Mouse (Mus musculus): ENCODE results near the gene Mpped1.

Mpped1 gene

DNA sequence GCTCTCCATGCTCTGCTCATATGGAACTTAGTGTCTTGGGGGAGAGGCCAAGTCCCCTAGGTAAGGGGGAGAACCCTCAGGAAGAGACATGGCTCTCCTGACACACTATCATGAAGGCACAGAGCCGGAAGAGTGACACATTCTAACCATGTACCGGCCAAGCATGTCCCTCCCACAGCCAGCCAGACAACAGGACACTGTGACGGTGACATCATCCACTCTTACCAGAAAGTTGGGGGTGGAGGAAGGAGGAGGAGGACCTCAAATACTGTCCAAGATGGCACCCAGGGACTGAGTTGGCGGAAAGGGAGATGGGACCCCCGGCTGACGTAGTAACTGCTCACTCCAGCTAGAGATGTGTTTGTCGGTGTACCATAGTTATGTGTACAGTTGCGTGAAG, 104.6 kb downstream of the Mpped1 start:
- no peak for DNase-seq (ENCODE audit: low read depth)

DNA sequence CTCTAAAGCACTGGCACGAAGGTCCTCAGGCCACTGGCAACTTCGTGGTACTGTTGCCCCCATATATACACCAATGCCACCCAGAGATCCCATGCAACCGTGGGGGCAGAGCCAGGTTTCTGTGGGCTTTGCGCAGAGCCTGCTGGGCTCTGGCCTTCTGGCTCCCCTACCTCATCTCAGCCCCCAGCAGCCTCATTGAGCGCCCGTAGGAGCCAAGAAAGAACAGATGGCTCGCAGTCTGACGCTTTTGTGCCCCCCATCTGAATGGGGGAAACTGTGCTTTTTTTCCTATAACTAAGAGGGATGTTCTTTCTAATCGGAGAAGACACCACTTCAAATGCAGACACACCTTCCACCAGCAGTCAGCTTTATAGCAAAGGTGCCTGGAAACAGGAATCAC, 105.0 kb downstream of the Mpped1 start:
- DNase-seq (ENCODE audit: low read depth): no peak

DNA sequence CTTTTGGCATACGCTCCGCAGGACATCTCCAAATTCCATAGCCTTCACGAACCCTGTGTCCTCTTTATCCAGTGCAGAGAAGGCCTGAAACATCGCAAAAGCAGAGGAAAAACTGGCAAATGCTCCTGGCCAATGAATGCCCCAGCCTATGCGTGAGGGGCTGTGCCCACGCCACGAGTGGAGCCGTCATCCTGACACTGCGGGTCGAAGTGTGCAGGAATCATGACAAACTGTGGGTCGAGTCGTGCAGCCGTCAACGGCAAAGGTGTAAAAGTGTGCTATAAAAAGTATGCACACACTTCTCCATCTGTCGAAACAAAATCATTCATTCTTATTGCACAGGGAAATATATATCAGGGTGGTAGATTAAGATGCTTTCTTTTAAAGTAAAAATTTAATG, 113.6 kb downstream of the Mpped1 start:
- no peak for DNase-seq (ENCODE audit: low read depth)

DNA sequence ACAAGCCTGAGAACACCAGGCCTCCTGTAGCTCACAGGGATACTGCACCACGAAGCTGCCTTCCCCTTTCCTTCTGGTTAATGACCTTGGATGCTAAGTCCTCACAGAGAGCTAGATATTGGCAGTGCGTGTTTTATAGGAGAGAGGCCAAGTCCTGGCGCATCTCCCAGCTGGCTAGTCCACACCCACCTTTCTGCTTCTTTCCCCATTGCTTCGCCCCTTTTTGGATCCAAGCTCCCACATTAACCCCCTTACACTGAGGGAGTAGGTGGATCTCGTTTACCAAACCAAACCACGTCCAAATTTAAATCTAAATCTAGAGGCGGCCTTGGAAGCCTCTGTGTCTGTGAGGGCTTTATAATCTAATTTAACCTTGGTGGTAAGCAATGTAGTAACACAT, 115.0 kb downstream of the Mpped1 start:
- no peak for DNase-seq (ENCODE audit: low read depth)

DNA sequence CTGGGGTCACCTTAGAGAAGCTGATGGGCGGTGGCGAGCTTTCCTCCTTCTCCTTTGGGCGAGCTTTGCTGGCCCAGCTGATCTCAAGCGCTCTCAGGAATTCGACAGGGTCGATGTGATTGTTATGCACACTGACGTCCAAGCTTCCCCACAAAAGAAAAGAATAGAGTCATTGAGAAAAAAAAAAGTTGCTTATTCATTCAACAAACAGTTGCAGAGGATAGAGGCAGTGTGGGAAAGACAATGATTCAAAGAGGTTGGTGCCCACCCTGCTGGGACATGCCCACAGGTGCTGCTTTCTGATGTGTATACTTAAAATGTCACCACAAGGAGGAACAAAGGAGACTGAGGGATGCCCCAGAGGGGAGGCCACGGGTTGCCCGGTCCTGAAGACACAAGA, 116.7 kb downstream of the Mpped1 start:
- no peak for DNase-seq (ENCODE audit: low read depth)

DNA sequence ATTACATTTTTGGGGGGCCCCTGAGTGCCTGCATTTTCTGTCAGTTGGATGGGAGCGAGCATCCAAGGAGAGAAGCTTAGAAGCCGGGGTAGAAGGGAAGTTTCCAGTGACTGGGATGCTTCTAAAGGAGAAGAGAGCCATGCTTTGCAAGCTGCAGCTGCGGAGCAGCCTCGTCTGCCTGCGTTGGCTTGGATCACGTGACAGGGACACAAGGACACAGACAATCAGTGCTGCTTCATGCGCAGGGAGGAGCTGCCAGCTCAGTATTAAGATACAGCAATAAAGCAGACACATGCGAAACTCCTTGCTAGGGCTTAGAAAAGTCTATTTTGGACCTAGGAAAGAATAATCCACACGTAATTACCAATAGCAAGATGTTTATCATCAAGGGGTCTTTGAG, 118.0 kb downstream of the Mpped1 start:
- no peak for DNase-seq (ENCODE audit: low read depth)

DNA sequence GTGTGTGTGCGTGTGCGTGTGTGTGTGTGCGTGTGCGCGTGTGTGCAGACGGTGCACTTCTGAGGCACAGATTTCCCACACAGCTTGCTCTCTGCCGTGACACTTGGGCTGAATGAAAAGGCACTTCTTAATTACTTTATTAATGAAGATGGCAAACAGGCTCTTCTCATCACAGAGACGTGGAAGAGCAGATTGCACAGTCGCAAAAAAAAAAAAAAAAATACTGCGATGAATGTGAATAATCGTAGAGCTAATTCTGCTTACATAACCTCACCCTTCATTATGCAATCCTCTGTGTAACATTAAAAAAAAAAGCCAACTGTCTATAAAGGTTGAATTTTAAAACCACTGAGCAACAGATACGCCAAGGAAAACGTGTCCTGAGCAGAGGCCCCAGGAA, 127.2 kb downstream of the Mpped1 start:
- no peak for DNase-seq (ENCODE audit: low read depth)
